Mouse (Mus musculus): ENCODE measurements at regions not wholly inside any gene's neighbourhood (a gene's known extent, or its start where the extent isn't known, plus 50 kb on each side); places are given as distances from the start of the nearest gene placed in this dataset.

DNA sequence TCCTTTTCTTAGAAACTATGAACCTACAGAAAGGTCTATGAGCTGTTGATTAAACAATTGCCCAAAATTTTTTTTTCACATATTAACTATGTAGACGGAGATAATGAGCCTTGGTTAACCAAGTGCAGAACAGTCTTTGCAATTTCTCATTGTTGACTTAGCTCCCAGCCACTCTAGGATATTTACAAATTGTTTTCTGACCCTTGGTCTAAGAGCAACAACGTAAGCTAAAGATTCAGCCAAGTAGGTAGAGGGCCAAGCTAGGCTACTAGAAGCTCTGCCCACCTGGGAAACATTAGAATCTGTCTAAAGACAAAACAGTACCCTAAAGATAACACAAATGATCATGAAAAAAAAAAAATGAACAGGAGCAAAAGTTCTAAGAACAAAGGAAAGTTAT is 67.5 kb upstream of the Map9 start:
- DNase-seq: no peak

DNA sequence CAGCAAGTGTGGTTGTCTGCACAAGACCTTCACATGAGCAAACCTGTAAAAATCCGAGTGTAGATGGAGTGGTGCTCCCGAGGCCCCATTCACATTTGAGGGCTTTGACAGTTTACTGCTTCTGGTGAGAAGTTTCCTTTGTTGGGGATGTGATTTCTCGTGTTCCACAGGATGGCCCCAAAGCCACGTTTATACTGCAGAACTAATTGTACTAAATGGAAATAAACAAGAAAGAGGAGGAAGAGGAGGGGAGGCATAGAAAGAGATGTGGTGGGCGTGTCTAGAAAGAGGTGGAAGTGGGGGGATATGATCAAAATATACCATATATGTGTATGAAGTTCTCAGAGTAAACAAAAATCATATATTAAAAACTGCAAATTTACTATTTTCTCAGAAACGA is 68.8 kb upstream of the Map9 start:
- no peak for DNase-seq

DNA sequence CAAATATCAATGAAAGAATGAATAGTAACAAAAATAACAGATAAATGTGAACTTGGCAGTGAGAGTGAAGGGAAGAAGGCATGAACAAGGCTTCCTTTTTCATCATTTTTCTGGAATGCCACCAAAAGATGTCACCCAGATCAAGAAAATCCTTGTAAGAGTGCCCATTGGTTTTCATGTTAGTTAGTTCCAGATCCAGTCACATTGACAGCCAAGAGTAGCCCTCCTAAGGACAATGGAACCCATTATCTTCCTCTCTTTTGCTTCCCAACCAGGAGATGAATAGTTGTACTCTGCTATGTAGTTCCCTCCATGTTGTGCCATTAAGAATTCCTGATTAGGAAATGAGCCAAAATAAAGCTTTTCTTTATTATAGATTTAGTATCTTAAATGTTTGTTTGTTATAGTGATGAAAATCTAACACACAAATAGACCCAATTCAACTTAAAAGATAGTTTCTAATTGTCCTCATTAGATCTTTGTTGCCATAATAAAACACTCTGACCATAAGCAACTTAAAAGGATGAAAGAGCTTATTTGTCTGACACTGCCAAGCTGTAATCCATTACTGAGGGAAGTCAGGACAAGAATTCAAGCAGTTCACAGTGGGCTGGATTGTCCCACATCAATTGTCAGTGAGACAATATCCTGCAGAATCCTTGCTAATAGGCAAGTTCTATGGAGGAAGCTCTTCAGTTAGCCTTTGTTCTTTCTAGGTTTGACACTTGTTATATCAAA is 80.7 kb upstream of the Map9 start:
- no peak for DNase-seq

DNA sequence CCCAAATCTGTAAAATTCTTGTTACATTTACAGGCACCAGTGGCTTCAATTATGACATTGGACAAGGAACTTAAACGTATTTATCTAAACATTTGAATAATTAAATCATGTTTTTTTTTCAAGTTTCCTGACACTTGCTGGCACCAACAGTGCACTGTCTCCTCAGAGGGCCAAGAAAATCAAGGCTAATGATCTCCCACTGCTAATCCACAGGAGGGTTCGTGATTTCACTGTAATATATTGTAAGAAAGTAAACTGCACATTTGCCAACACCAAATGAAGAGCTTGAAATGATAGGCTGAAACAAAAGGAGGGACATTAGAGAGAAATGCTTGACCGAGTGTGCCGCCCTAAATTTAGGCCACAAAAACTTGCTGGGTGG is 82.0 kb upstream of the Map9 start:
- DNase-seq: no peak

DNA sequence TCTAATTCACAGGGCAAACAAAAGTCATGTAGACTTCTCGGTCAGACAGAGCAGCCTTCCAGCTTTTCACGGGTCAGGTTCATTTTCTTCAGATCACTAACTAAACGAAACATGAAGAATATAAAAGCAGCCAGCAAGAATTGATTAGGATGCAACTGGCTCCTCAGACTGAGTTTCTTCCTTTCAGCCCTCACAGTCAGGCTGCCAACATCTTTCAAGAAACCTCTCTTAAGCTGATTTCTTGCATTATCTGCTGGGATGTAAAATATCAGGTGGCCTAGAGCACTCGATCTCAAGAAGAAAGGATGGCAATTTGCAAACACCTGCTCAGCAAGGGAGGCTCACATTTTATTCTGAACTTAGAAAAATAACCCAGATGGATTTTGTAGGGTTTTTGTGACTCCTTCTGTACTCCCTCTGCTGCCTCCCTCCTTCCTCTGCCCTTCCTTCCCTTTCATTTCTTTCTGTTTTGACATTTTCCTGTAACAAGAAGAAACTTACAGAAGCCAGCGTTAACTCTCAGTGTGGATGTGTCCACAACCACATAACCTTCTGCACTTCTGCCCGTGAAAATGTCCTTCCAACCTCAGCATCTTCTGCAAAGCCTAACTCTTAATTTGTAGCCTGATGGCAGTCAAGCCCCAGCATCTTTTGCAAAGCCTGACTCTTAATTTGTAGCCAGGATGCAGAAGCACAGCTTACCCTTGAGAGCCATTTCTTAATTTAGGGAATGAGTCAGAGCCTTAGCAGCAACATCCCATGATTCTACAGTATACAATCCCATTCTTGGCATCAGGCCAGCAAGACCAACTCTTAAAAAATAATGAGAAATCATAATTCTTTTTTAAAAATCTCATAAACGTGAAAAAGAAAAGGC is 82.7 kb upstream of the Map9 start:
- no peak for DNase-seq

DNA sequence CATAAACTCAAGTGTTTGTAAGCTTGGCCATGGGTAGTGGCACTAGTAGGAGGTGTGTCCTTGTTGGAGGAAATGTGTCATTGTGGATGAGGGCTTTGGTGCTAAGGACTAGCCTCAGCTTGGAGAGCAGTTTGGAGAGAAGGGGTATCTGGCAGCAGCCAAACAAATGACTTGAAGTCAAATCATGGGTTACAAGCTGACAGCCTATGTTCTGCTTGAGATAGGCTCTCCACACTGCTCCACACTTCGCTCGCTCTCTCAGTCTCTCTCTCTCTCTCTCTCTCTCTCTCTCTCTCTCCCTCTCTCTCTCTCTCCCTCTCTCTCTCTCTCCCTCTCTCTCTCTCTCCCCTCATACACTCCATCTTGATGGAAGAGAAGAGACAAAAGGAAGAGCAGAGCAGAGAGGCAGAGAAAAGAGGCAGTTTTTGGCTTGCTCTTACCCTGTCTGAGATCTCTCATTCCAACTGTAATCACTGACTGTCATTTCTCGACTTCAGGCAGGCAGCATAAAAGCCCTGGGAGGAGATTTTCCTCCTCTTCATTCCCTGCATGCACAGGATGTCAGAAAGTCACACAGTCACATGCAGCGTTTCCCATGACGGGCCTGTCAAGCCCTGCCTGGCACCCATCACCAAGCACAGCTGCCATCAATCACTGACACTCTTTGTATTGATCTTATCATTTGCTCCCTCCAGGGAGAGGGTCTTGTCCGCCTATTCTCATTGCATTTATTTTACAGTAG is 83.5 kb upstream of the Map9 start:
- no peak for DNase-seq

DNA sequence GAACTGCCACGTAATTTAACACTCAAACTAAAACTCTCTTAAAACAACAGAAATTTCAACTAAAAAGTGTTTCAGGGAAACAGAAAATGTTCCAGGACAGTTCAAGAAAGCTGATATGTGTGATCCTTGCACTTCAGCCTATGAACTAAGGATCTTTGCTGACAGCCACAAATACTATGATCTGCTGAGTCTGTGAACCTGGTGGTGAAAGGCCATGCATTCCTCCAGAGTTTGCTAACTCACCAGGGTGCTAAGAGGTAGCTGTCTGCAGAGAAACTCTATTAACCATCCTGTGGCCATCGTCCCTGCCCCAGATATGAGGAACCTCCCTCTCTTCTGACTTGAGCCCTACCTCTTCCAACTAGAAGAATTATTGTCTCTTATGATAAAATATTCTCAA is 84.3 kb upstream of the Map9 start:
- DNase-seq: peak; percentile 30

DNA sequence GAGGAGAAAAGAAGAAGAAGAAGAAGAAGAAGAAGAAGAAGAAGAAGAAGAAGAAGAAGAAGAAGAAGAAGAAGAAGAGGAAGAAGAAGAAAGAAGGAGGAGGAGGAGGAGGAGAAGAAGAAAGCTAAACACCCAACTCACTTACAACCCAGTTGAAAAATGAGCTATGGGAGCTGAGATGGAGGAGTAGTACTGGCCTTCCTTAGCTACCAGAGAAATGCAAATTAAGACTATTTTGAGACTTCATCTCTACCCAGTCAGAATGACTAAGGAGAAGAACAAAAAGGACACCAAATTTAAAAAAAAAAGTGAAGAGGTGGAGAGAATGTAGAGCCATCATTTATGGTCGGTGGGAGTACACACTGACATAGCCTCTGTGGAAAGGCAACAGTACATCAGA is 85.9 kb upstream of the Map9 start:
- DNase-seq: no peak

DNA sequence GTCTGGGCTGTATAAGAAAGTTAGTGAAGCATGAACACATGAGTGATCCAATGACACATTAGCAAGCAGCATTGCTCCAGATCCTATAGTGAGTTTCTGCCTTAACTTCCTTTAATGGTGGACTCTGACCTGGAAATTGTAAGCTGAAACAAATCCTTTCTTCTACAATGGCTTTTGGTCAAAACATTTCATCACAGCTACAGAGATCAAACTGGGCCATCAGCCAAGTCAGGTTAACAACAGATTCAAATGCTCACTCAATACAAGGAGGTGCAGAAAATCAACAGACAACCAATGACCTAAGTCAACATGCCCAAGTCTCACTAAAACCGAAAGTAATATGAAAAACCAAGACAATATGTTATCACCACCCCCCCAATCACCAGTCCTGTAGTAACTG is 91.9 kb upstream of the Map9 start:
- DNase-seq: no peak

DNA sequence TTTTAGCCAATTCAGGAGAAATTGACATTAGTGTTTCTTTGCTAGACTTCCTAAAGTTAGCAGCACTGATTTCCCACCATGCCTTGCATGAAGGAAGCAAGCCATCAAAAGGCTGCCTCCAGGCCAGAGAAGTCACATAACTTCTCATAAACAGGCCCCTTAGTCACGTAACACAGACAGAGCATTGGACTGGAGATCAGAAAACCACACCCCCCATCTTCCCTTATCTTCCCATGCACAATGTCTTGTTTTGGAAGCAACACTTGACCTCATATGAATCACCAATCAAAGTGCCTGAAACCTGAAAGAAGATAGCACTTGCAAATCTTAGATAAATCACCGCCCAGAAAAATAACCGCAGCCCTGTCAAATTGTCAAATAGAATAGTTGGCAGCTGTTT is 95.9 kb upstream of the Map9 start:
- peak; percentile 32 for DNase-seq

DNA sequence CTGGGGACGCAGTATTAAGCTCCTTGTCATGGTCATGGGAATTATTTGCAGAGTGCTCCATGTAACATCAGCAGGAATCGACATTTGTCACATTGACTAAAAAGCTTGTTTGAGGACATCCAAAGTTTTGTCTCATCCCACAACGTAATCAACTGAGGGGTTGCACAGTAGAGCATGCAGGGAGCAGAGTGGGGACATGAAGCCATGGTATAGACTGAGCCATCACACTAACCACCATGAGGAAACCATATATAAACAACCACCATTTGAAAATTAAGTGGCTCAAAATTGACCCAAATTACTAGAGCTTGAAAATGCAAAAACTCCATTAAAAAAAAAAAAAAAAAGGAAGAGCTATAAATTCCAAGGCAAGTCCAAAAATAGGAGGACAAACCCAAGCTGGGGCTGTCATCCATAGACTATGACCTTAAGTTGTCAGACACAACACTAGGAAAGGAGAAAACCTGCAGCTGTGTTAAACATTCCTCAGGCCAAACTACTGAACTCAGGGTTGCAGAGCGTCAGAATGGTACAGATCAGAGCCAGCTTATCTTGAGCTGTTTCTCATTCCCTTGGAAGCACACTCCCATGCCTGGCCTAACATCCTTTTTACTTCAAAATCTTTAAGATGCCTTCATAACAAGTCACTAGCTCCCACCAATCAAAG is 97.7 kb upstream of the Map9 start:
- peak; percentile 36 for DNase-seq

DNA sequence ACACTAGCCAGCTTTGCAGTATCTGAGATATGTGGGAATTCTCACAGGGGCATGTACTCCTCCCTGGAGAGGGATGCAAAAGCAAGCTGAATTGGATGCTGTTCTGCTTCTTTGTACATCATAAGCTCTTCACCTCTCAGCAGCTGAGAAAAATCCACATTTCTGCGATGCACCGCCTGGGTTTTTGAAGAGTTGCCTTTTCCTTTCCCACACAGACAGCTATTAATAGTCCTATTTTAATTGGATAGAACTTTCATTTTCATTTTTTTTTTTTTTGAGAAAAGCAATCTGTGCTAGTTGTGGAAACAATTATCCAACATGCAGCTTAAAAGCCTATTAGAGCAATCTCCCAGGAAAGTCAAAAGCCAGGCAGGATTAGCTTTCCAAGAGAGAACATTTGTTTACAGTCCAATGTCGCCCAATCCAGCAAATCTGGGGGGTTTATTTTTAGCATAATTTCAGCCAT is 105.2 kb upstream of the Gucy1a1 start:
- DNase-seq: no peak

DNA sequence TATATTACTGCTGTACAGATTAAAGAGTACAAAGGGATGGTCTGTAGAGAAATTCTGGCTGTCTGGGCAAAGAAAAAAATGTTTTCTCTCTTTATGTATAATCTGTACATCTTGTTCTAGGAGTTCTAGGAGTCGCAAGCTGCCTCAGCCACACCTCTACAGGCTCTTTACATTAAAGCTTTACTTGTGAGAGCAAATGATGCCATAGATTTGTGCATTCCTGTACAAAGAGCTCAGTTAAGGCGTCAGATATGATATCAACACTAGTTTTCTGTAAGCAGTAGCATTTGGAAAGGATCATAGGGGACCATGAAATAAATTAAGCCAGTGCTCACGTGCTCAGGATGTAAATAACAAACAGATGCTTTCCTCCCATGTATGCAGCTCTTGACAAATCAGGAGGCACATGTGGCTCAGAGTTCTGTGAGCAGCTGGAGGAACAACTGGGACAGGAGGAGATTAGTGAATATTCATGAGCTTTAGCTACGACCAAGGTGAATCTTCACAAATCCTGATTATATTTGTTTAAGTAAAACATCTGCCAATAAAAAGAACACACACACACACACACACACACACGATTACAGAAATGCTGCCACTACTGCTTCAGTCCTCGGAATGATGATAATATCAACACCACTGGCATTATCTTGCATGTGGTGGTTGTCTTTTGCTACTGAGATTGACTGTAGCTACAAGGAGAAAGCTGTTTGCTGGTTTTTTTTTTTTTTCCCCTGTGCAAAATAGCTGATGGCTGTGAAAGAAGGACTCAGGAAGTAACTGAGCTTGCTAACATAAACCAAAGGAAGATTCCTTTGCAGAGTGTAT is 104.6 kb upstream of the Gucy1a1 start:
- DNase-seq: no peak

DNA sequence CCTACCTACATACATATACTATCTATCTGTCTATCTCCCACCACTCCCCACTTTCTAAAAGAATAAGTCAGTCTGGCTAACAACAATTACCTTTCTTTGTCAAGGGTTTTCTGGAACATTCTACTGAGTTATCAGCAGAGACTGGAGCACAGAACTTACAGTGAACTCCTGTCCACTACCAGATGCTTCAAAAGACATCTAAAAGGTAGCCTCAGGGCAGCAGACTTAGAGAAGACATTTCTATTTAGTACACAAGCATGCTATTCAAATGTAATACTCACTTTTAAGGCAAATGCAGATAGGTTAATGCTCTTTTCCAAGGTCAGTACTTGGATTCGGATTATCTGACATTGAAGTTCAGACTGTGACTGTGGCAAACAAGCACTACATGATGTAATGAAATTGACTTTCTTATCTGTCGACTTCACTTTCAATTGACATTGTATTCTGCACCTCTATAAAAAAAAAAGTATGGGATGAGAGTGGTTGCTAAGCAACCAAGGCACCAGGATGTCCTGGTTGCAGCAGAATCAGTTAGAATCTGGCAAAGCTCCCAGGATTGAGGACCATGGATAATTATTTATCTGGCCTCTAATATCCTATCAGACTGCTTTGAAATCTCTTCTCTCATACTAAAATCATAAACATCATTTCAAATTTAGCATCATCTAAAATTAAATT is 90.9 kb upstream of the Gucy1a1 start:
- DNase-seq: no peak

DNA sequence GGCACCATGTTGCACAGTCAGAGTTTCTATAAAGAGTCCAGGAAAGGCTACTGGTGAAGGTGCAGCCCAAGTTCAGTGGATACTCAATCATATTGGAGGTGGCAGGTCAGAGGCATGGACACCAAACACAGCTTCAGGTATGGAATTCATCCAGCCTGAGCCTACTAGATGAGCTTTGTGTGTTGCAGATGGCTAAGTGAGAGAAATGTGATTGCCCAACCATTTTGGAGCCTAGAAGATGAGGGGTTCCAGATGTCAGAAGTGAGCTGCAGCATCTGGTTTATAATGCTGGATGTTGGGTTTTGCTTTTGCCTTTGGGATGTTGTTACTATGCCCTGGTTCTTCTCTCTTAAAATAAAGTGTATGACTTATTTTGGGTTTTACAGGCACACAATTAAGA is 88.7 kb upstream of the Gucy1a1 start:
- no peak for DNase-seq

DNA sequence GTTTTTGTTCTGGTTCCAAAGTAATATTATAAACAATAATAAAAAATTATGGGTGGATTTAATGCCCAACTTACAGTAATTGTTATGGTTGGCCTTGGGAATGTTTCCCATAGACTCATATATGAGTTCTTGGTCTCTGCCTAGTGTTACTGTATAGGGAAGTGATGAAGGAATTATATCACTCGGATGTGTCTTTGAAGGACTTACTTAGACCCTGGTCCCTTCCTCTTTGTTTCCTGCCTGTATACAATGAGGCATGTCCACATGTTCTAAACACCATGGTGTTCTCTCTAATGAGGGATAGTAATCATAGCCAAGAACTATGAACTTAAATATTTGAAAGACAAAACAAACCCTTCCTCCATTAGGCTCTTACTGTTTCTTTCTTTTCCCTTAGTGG is 77.8 kb upstream of the Gucy1a1 start:
- DNase-seq: no peak

DNA sequence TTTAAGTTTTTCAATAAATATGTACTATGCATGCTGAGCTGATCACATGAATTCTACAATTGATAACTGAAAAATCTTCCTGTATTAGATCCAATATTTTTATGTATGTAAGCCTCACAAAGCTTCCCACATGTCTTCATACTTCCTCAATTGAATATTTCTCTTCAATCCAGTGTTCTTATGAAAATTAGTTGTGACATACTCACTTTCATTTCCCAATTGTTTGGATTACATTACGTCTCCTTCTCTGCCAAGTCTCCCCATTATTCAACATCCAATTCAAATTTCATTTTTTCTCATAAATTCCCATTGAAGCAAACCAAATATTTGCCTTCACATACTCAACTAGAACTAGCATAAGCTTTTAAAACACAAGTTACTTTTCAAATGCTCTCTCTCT is 76.3 kb upstream of the Gucy1a1 start:
- no peak for DNase-seq

DNA sequence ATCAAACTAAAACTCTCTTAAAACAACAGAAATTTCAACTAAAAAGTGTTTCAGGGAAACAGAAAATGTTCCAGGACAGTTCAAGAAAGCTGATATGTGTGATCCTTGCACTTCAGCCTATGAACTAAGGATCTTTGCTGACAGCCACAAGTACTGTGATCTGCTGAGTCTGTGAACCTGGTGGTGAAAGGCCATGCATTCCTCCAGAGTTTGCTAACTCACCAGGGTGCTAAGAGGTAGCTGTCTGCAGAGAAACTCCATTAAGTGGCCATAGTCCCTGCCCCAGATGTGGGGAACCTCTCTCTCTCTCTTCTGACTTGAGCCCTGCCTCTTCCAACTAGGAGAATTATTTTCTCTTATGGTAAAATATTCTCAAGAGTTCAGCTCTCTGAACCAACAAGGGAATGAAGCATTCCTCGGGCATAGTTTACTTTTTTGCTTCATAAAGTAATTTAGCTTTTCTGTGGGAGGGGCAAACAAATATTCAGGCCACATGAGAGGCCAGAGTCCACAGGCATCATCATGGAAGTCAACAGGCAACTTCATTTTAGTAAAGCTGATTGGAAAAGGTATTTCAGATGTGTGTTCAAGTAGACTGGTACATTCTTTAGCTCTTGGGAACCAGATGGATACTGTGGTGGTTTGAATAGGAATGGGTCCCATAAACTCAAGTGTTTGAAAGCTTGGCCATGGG is 73.8 kb upstream of the Gucy1a1 start:
- DNase-seq: peak; percentile 43

DNA sequence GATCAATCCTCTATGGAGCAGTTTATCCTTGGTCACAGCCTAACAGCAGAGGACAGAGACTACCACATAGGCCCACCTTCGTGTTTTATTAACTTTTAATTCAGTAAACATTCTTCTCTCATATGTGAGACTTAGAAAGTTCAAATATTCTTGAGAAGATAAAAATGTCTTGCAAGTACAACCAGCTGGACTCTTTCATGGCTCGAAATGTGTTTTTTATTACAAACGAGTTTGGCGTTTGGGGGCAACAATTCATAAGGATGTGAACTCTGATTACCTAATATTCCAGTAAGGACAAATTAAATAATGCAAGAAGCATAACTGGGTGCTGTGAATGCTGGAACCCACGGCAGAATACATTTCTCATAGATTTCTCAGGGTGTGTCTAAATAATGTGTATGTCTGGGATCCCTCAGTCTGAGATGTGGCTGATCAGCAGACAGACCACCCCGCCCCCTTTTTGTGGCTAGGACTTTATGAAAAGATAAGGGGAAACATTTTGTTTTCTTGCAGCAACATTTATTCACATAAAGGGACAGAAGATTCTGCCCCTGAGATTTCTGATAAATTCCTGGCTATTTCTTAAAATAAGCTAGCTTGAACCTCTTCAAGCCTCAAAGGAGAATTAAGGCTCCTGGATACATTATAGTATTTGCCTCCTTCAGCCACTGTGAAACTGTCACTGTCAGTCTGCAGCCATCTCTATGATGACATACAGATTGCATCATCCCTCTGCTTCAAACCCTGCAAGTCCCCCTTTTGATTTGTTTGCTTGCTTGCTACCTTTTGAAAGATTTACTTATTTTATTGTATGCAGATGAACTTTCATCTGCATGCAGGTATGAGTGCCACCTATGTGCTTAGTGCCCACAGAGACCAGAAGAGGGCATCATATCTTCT is 69.2 kb upstream of the Gucy1a1 start:
- no peak for DNase-seq

DNA sequence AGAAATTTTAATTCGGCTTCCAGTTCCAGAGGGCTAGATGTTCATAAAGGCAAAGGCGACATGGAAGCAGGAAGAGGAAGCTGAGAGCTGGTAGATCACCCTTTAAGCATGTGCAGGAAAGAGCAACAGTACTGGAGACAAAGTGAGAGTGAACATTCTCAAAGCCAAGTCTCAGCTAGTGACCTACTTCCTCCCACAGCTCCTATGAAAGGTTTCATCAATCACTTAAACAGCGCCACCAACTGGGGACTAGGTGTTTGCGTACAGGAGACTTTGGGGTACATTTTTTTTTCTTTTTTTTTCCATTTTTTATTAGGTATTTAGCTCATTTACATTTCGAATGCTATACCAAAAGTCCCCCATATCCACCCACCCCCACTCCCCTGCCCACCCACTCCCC is 61.7 kb upstream of the Gucy1a1 start:
- DNase-seq: no peak
